Mouse (Mus musculus) testis, adult 2 months (tissue): ENCODE results near the gene Nras. TPM values are rescaled to one million over a fixed set of nuclear protein-coding genes. Genes with fewer than 3 reads are reported as not detected.

Experiments
- H3K27ac ChIP-seq: fragments of 200-500 bp; 2 replicates; pipeline ENCODE4 v1.5.1; 2012; ENCODE audit warnings: low read depth, low read length; ENCODE audit not compliant: control insufficient read depth, insufficient read depth
- H3K27me3 ChIP-seq: fragments of 200-500 bp; 2 replicates; pipeline ENCODE4 v1.6.1; 2012; ENCODE audit warnings: mild to moderate bottlenecking, low read length, moderate library complexity; ENCODE audit not compliant: control insufficient read depth, insufficient read depth
- H3K36me3 ChIP-seq: fragments of 200-500 bp; 2 replicates; pipeline ENCODE4 v1.6.1; 2012; ENCODE audit warnings: mild to moderate bottlenecking, low read length; ENCODE audit not compliant: control insufficient read depth, insufficient read depth
- H3K4me1 ChIP-seq: fragments of 200-500 bp; 2 replicates; pipeline ENCODE4 v1.6.1; 2012; ENCODE audit warnings: low read length; ENCODE audit not compliant: control insufficient read depth, insufficient read depth
- H3K4me3 ChIP-seq: fragments of 200-500 bp; 2 replicates; pipeline ENCODE4 v1.5.1; 2012; ENCODE audit warnings: low read depth, mild to moderate bottlenecking, low read length, moderate library complexity, mixed read lengths; ENCODE audit not compliant: control insufficient read depth
- CTCF ChIP-seq: fragments of 200-500 bp; IDR thresholded peaks from 2 replicates; pipeline ENCODE4 v1.5.1; 2012; ENCODE audit warnings: low read depth, mild to moderate bottlenecking, inconsistent platforms, low read length, moderate library complexity; ENCODE audit not compliant: control insufficient read depth, insufficient read depth, insufficient replicate concordance
- POLR2A ChIP-seq: fragments of 200-500 bp; IDR thresholded peaks from 2 replicates; pipeline ENCODE4 v1.6.1; 2012; ENCODE audit warnings: low read depth, mild to moderate bottlenecking, inconsistent platforms, low read length, moderate library complexity; ENCODE audit not compliant: control insufficient read depth
- polyA plus RNA-seq: library from polyadenylated mRNA; depleted of rRNA; stranded (reverse); fragments of >200 nt; gene quantifications from 2 replicates; pipeline ENCODE4 v1.2.3, GENCODE M21; 2012; rRNA removed

Nras gene
- polyA plus RNA-seq, result 60.9 and 72.3 TPM in 2 replicates

DNA sequence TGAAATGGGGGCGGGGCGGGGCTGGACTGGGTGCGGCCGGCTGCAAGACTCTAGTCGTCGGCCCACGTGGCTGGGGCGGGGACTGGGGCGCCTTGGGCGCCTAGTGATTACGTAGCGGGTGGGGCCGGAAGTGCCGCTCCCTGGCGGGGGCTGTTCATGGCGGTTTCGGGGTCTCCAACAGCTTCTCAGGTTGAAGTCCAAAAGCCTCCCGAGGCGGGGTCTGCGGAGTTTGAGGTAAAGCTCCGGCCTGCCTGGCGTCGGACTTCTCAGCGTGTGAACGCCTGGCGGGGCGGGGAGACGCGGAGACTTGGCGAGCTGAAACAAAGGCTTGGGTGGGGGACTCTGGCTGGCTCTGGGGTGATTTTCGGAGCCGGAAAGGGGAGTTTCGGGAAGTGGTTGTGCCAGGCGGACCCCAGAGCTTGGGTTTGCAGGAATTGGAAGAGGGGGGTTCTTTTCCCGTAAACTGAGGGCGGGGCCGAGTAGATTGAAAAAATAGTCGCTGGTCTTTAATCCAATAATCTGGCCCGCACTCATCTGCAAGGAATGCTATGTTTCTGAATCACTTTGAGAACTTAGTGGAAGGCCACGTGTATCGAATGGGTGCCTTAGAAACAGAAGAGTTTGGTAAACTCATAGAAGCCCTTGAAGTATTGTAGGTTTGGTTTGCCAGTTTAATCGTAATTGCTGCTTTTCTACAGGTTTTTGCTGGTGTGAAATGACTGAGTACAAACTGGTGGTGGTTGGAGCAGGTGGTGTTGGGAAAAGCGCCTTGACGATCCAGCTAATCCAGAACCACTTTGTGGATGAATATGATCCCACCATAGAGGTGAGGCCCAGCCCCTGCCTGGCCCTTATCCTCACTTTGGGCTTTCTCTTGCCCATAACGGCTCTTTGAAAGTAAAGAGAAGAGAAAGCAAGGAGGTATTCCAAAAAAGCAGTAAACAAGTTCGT, at the start of gene Nras:
TSS of gene Nras (plus strand) at position 79 of the 951 bp plus-strand sequence.
- TF ChIP-seq POLR2A, result peak; percentile 57
- TF ChIP-seq CTCF, result no peak
- Histone ChIP-seq H3K36me3 (peaks cover 2% of the 10 kb centered on the region; the same call in 1 of the 2 replicates), H3K27ac (peak within 1 kb of the TSS; percentile 95)

GRCm38 (mm10) chr3:103017350-103017749, 40.7 kb upstream of the Nras start:
- peak overlapping the region; percentile 32; the same call in 1 of the 2 replicates for H3K27ac ChIP-seq
- no peak overlapping the region for H3K4me3 ChIP-seq
- no peak for TF ChIP-seq POLR2A
- TF ChIP-seq CTCF, result no peak

More for the DNA sequence above, at the start of gene Nras:
- peaks cover 4% of the 10 kb centered on the region for H3K4me1 ChIP-seq
- no peaks in the 10 kb centered on the region for H3K27me3 ChIP-seq
- H3K4me3 ChIP-seq, result peak within 1 kb of the TSS; percentile 98

DNA sequence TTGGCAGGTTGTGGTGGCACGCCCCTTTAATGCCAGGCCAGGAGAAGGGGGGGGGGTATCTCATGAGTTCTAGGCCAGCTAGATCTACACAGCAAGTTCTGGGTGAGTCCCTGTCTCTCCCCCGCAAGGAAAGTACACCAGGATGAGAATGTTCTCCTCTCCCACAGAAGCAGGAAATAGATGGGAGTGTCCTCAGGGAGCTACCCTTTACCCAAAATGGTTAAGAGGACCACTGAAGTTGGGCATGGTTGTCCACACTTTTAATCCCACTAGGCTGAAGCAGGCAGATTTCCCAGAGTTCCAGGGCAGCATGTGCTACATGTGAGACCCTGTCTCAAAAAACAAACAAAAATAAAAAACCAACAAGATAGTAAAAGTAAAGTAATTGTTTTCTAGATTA, 38.6 kb upstream of the Nras start:
- H3K4me3 ChIP-seq, result peak overlapping the region; percentile 5; the same call in 1 of the 2 replicates
- H3K4me1 ChIP-seq, result peaks cover 6% of the 10 kb centered on the region
- TF ChIP-seq CTCF (no peak), POLR2A (no peak)
- no peaks in the 10 kb centered on the region for H3K27me3 ChIP-seq
- H3K36me3 ChIP-seq, result no peaks in the 10 kb centered on the region
- 0 out of 2 replicates have a peak overlapping the region, but pooled peaks have one; percentile 12 for H3K27ac ChIP-seq

More at GRCm38 (mm10) chr3:103017350-103017749, 40.7 kb upstream of the Nras start:
- Histone ChIP-seq H3K27me3 (no peaks in the 10 kb centered on the region), H3K4me1 (peaks cover 6% of the 10 kb centered on the region), H3K36me3 (no peaks in the 10 kb centered on the region)

GRCm38 (mm10) chr3:103020249-103020942, 37.7 kb upstream of the Nras start, which contains the start of gene Csde1:
Gene Csde1 (plus strand): TSS chr3:103020426.
- Histone ChIP-seq H3K27me3 (no peaks in the 10 kb centered on the region), H3K27ac (peak within 1 kb of the TSS; percentile 98), H3K36me3 (no peaks in the 10 kb centered on the region), H3K4me3 (peak within 1 kb of the TSS; percentile 98), H3K4me1 (peaks cover 6% of the 10 kb centered on the region)
- no peak for TF ChIP-seq CTCF
- TF ChIP-seq POLR2A, result peak; percentile 99

DNA sequence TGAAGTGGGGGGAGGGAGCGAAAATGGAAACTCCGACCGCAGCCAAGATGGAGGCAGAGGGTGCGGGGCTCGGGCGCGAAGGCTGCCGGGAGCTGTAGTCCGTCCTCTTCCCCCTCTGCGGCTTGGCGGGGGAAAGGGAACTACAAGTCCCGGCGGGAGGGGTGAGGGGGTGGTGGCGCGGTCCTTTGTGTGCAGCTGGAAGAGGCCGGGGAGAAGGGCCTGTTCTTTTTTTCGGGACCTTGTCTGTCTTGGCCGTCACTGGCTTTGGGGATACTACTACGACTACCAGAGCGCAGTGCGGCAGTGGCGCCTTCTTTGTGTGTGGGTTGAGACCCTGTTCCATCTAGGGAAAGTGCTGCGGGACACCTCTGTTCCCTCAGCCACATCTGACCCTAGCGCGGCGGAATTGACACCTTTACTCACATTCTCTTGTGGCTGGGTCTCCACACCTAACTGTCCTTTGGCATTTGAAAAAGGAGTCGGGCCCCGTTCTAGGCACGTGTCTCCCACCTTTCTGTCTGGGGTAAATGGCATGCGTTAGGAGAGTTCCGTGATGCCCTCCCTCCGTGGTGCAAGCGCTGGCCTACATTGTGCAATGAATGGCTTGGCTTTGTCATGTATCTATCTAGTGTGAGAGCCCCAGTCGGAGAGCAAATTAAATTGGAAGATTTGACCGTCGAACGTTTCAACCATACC, 37.0 kb upstream of the Nras start:
- TF ChIP-seq CTCF, result no peak
- no peak for TF ChIP-seq POLR2A
- Histone ChIP-seq H3K27ac (peak overlapping the region; percentile 98), H3K4me3 (peak overlapping the region; percentile 98), H3K4me1 (peaks cover 6% of the 10 kb centered on the region), H3K36me3 (no peaks in the 10 kb centered on the region), H3K27me3 (no peaks in the 10 kb centered on the region)

GRCm38 (mm10) chr3:103026174-103026573, 31.9 kb upstream of the Nras start:
- Histone ChIP-seq H3K27ac (no peak overlapping the region), H3K27me3 (no peaks in the 10 kb centered on the region), H3K4me1 (peaks cover 2% of the 10 kb centered on the region), H3K4me3 (no peak overlapping the region), H3K36me3 (peaks cover 1% of the 10 kb centered on the region; the same call in 1 of the 2 replicates)
- TF ChIP-seq CTCF, result no peak
- no peak for TF ChIP-seq POLR2A
